Mouse (Mus musculus): ENCODE results near the gene P3h2. TPM values are rescaled to one million over a fixed set of nuclear protein-coding genes. Genes with fewer than 3 reads are reported as not detected.

Gene P3h2
- polyA plus RNA-seq, 1 experiment from 2014 or later = 1.8 TPM

DNA sequence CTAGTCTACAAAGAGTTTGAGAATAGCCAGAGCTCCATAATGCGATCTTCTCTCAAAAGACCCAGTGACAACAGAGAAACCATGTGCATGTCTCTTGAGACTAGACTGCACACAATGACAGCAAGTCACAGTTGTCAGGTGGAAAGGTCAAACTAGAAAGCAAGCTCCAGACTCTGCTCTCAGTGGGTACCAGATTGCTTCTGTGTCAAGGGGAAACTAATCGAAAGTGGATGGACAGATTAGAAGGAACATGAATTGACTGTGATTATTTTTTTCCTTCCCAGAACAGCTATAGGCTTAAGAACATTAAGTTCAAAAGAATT, 27.5 kb downstream of the P3h2 start:
- no peaks in the 10 kb centered on the region for H3K27me3 ChIP-seq (replicated peaks; ENCODE audit: control insufficient read depth, insufficient read depth, low read length)
- TF ChIP-seq CTCF (IDR thresholded peaks at IDR 0.05; ENCODE audit: low read depth) = no peak
- H3K27ac ChIP-seq (ENCODE audit: low read depth, low read length) = no peak overlapping the region
- WGBS = 58% methylated on average over 2 of the region's 2 CpGs
- no peaks in the 10 kb centered on the region for H3K9me3 ChIP-seq (ENCODE audit: control insufficient read depth)
- H3K4me1 ChIP-seq (replicated peaks; ENCODE audit: control insufficient read depth, insufficient read depth, low read length) = no peaks in the 10 kb centered on the region
- ATAC-seq = no peak
- no peak overlapping the region for H3K9ac ChIP-seq (ENCODE audit: low read depth, low read length)
- H3K36me3 ChIP-seq (ENCODE audit: control insufficient read depth, insufficient read depth) = no peaks in the 10 kb centered on the region
- no peak overlapping the region for H3K4me2 ChIP-seq (replicated peaks; ENCODE audit: low read depth)
- H3K4me3 ChIP-seq (ENCODE audit: low read depth, low read length) = no peak overlapping the region

DNA sequence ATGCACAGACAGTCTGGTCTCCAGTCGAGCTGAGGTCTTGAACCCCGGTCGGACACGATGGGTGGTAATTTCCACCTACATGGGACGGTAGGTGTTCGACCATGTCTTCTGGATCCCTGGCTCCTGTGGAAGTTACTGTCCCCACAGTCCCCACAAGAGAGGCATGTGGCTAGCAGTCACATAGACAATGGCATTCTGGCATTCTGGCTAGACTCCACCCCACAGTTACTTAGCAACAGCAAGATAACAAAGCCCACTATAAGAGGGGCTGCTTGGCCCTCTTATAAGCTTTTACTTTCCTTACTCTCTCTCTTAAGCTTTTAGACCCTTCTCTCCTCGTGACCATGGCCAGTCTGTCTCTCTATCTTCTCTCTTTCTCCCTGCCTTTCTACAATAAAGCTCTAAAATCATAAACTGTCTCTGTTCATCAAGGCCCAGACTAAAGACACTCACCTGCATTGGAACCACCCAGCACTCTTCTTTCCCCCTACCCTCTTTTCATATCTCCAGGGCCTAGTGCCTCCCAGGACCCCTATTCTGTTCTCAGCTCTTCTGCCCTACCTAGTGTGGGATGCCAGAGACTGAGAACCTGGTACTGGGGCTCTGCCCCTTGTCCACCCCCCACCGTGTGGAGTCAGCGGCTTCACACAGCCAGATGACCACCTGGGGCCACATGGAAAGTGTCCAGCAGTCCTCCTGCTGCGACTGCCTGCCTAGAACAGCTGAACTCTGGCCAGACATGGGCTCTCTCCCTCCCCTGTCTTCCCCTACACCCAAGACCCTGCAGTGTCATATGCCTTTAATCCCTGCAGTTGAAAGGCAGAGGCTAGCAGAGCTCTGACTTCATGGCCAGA, 28.1 kb downstream of the P3h2 start:
- H3K27ac ChIP-seq (ENCODE audit: low read depth, low read length) = no peak overlapping the region
- WGBS = 70% methylated on average over 10 of the region's 10 CpGs
- H3K4me1 ChIP-seq (replicated peaks; ENCODE audit: control insufficient read depth, insufficient read depth, low read length) = no peaks in the 10 kb centered on the region

DNA sequence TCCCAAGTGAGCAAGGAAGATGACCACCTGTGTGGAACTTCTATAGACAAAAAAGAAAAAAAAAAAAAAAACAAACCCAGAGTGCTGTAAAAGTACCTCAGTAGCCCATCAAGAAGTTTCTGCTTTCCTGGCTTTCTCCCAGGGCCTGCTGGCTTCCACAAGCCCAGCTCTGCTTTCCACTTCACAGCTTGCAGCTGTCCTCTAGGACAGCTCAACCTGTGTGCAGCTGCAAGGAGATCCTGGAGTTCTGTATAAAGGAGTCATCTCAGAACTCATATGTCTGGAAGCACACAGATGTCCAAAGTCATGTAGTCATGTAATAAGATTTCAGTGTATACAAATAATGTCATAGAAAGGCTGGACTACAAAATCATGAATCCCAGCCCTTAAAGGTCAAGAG, 30.5 kb downstream of the P3h2 start:
- Histone ChIP-seq H3K4me3 (ENCODE audit: low read depth, low read length) (no peak overlapping the region), H3K9me3 (ENCODE audit: control insufficient read depth) (no peaks in the 10 kb centered on the region), H3K36me3 (ENCODE audit: control insufficient read depth, insufficient read depth) (no peaks in the 10 kb centered on the region), H3K27me3 (replicated peaks; ENCODE audit: control insufficient read depth, insufficient read depth, low read length) (no peaks in the 10 kb centered on the region), H3K4me2 (replicated peaks; ENCODE audit: low read depth) (no peak overlapping the region), H3K27ac (ENCODE audit: low read depth, low read length) (no peak overlapping the region), H3K4me1 (replicated peaks; ENCODE audit: control insufficient read depth, insufficient read depth, low read length) (no peaks in the 10 kb centered on the region), H3K9ac (ENCODE audit: low read depth, low read length) (no peak overlapping the region)
- ATAC-seq = no peak
- TF ChIP-seq CTCF (IDR thresholded peaks at IDR 0.05; ENCODE audit: low read depth) = no peak

More for the DNA sequence above, 28.1 kb downstream of the P3h2 start:
- Histone ChIP-seq H3K4me3 (ENCODE audit: low read depth, low read length) (no peak overlapping the region), H3K36me3 (ENCODE audit: control insufficient read depth, insufficient read depth) (no peaks in the 10 kb centered on the region), H3K9me3 (ENCODE audit: control insufficient read depth) (no peaks in the 10 kb centered on the region), H3K27me3 (replicated peaks; ENCODE audit: control insufficient read depth, insufficient read depth, low read length) (no peaks in the 10 kb centered on the region), H3K9ac (ENCODE audit: low read depth, low read length) (no peak overlapping the region), H3K4me2 (replicated peaks; ENCODE audit: low read depth) (no peak overlapping the region)
- no peak for TF ChIP-seq CTCF (IDR thresholded peaks at IDR 0.05; ENCODE audit: low read depth)
- ATAC-seq = no peak

DNA sequence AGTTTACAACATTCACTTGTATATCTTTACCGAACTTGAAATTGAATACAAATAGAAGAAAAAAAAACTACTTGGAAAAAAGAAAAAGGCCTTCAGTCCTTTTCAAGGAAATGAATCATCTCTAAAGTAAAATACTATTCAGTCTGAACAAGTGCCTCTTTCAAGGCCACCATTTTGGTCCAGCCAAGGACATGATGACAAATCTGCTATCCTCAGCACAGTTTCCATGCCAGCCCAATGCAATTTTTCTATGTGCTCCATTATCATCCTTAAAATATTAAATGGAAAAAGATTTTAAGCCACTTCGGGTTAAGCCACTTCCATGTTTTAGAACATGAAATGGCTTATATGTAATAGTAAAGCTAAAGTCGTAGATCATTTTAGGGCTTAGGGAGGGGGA, 35.2 kb downstream of the P3h2 start:
- no peak overlapping the region for H3K27ac ChIP-seq (ENCODE audit: low read depth, low read length)
- H3K4me2 ChIP-seq (replicated peaks; ENCODE audit: low read depth) = no peak overlapping the region
- H3K27me3 ChIP-seq (replicated peaks; ENCODE audit: control insufficient read depth, insufficient read depth, low read length) = no peaks in the 10 kb centered on the region
- H3K9ac ChIP-seq (ENCODE audit: low read depth, low read length) = no peak overlapping the region
- H3K4me1 ChIP-seq (replicated peaks; ENCODE audit: control insufficient read depth, insufficient read depth, low read length) = no peaks in the 10 kb centered on the region
- H3K9me3 ChIP-seq (ENCODE audit: control insufficient read depth) = no peaks in the 10 kb centered on the region
- 88% methylated on average over 3 of the region's 3 CpGs for WGBS
- no peaks in the 10 kb centered on the region for H3K36me3 ChIP-seq (ENCODE audit: control insufficient read depth, insufficient read depth)
- no peak for ATAC-seq
- no peak overlapping the region for H3K4me3 ChIP-seq (ENCODE audit: low read depth, low read length)
- TF ChIP-seq CTCF (IDR thresholded peaks at IDR 0.05; ENCODE audit: low read depth) = no peak

DNA sequence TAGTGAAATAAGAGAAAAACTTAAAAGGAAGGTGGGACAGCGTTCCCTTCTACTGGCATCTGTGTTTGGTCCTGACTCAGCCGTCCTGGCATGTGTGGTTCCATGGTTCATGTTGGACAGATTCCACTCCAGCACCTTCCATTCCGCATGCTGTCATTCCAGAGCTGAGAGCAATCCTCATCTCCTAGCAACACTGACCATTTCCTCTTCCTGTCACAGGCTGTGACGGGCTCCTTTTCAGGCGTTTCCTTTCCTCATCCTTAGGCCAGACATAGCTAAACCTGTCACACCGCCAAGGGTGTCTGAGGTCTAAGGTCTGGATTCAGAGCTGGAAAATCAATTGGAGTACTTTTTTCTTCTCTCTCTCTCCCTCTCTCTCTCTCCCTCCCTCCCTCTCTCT, 40.5 kb downstream of the P3h2 start:
- ATAC-seq = no peak
- WGBS = 46% methylated on average over 6 of the region's 6 CpGs
- no peak overlapping the region for H3K27ac ChIP-seq (ENCODE audit: low read depth, low read length)
- H3K36me3 ChIP-seq (ENCODE audit: control insufficient read depth, insufficient read depth) = no peaks in the 10 kb centered on the region
- TF ChIP-seq CTCF (IDR thresholded peaks at IDR 0.05; ENCODE audit: low read depth) = no peak
- no peak overlapping the region for H3K4me2 ChIP-seq (replicated peaks; ENCODE audit: low read depth)
- no peak overlapping the region for H3K4me3 ChIP-seq (ENCODE audit: low read depth, low read length)
- H3K4me1 ChIP-seq (replicated peaks; ENCODE audit: control insufficient read depth, insufficient read depth, low read length) = no peaks in the 10 kb centered on the region
- no peaks in the 10 kb centered on the region for H3K27me3 ChIP-seq (replicated peaks; ENCODE audit: control insufficient read depth, insufficient read depth, low read length)
- H3K9ac ChIP-seq (ENCODE audit: low read depth, low read length) = no peak overlapping the region
- H3K9me3 ChIP-seq (ENCODE audit: control insufficient read depth) = no peaks in the 10 kb centered on the region

DNA sequence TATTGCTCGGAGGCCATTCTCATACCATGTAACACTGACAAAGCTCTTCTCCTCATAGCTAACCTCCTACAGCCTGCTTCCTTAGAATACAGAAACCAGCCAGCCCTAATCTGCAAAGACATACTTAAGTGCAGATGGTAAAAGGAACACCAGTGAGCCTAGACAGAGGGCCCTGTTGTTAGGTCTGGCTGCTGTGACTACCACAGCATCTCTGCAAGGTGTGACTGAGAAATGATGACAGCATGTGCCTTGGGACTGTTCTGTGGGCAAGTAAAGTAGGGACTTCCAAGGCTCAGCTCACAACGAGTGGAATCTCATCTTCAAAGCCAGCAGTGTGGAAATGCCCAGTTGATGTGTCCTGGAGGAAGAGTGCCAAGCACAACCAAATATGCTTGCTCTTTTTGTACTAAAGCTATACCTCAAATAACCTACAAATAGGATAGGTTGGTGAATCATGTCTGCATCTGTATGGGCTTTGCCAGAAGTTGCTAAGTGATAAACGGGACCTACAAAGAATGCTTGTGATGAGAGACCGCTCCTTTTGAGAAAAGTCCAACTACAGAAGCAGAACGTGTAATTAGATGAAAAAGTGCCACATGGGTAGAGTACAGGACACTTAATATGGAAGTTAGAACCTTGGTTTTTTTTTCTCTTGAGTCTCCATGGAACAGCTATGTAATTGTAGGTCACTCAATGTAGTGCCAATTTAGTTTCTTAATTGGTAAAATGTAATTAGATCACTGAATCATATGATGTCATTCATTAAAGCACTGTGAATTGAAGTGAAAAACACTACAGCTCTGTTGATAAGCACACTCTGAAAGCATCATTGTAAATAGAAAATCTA, 45.1 kb downstream of the P3h2 start:
- Histone ChIP-seq H3K4me2 (replicated peaks; ENCODE audit: low read depth) (no peak overlapping the region), H3K4me1 (replicated peaks; ENCODE audit: control insufficient read depth, insufficient read depth, low read length) (no peaks in the 10 kb centered on the region), H3K27ac (ENCODE audit: low read depth, low read length) (no peak overlapping the region), H3K4me3 (ENCODE audit: low read depth, low read length) (no peak overlapping the region), H3K27me3 (replicated peaks; ENCODE audit: control insufficient read depth, insufficient read depth, low read length) (no peaks in the 10 kb centered on the region), H3K9me3 (ENCODE audit: control insufficient read depth) (no peaks in the 10 kb centered on the region), H3K36me3 (ENCODE audit: control insufficient read depth, insufficient read depth) (no peaks in the 10 kb centered on the region), H3K9ac (ENCODE audit: low read depth, low read length) (no peak overlapping the region)
- TF ChIP-seq CTCF (IDR thresholded peaks at IDR 0.05; ENCODE audit: low read depth) = no peak
- no peak for ATAC-seq
- 74% methylated on average over 5 of the region's 5 CpGs for WGBS

Measured in intestine, postnatal 0 days (tissue).